Mouse (Mus musculus) thymus, adult 18-20 months (tissue): ENCODE data around the gene Pdcd1lg2.

Experiments used
- DNase-seq, 2 experiments: peaks; one replicate each; pipeline ENCODE4 v3.0.0; 2022; ENCODE audit warnings: mixed read lengths in 2 of 2

The Pdcd1lg2 gene

GRCm38 (mm10) chr19:29410619-29411018 lies at the start of gene Pdcd1lg2:
Pdcd1lg2 (plus strand) TSS chr19:29410919.
- DNase-seq = no peak

- peak; percentile 85 to 87 for DNase-seq
Observed at GRCm38 (mm10) chr19:29361468-29362130, 49.1 kb upstream of the Pdcd1lg2 start.

GRCm38 (mm10) chr19:29362173-29362930 lies 48.4 kb upstream of the Pdcd1lg2 start:
- no peak for DNase-seq

- no peak for DNase-seq
Observed at GRCm38 (mm10) chr19:29363557-29363956, 47.2 kb upstream of the Pdcd1lg2 start.

- DNase-seq = no peak
Observed at GRCm38 (mm10) chr19:29364076-29364475, 46.6 kb upstream of the Pdcd1lg2 start.

- no peak for DNase-seq
Observed at GRCm38 (mm10) chr19:29365105-29365504, 45.6 kb upstream of the Pdcd1lg2 start.

- no peak for DNase-seq
Observed at GRCm38 (mm10) chr19:29366226-29366968, 44.3 kb upstream of the Pdcd1lg2 start.

GRCm38 (mm10) chr19:29366969-29367622 lies 43.6 kb upstream of the Pdcd1lg2 start, which contains the start of the genes Plgrkt and Cd274:
Plgrkt (minus strand) TSS chr19:29367390.
Cd274 (plus strand) TSS chr19:29367455.
- DNase-seq = peak; percentile 84 to 91

- DNase-seq = no peak
Observed at GRCm38 (mm10) chr19:29368041-29368440, 42.7 kb upstream of the Pdcd1lg2 start.

GRCm38 (mm10) chr19:29368671-29369309 lies 41.9 kb upstream of the Pdcd1lg2 start:
- no peak for DNase-seq

GRCm38 (mm10) chr19:29370112-29370511 lies 40.6 kb upstream of the Pdcd1lg2 start:
- DNase-seq = no peak

GRCm38 (mm10) chr19:29370545-29371283 lies 40.0 kb upstream of the Pdcd1lg2 start:
- DNase-seq = no peak

- DNase-seq = no peak
Observed at GRCm38 (mm10) chr19:29371284-29372081, 39.2 kb upstream of the Pdcd1lg2 start.

GRCm38 (mm10) chr19:29372138-29372537 lies 38.6 kb upstream of the Pdcd1lg2 start:
- DNase-seq = no peak

- DNase-seq = no peak
Observed at GRCm38 (mm10) chr19:29372621-29373020, 38.1 kb upstream of the Pdcd1lg2 start.

- no peak for DNase-seq
Observed at GRCm38 (mm10) chr19:29373438-29373837, 37.3 kb upstream of the Pdcd1lg2 start.

- DNase-seq = no peak
Observed at GRCm38 (mm10) chr19:29374947-29375346, 35.8 kb upstream of the Pdcd1lg2 start.

- no peak for DNase-seq
Observed at GRCm38 (mm10) chr19:29376382-29376781, 34.3 kb upstream of the Pdcd1lg2 start.

GRCm38 (mm10) chr19:29379839-29380603 lies 30.7 kb upstream of the Pdcd1lg2 start:
- DNase-seq = no peak

GRCm38 (mm10) chr19:29383368-29383767 lies 27.4 kb upstream of the Pdcd1lg2 start:
- DNase-seq = no peak
